Mouse (Mus musculus): Measurements from ENCODE around the gene Ccm2l. TPM values are rescaled to one million over a fixed set of nuclear protein-coding genes. Genes with fewer than 3 reads are reported as not detected.

Ccm2l gene
- polyA plus RNA-seq (2014; fragmentation: Nextera tagmentation; extraction: Ambion mirVana), result 1.3 and 1.7 TPM in 2 replicates

DNA sequence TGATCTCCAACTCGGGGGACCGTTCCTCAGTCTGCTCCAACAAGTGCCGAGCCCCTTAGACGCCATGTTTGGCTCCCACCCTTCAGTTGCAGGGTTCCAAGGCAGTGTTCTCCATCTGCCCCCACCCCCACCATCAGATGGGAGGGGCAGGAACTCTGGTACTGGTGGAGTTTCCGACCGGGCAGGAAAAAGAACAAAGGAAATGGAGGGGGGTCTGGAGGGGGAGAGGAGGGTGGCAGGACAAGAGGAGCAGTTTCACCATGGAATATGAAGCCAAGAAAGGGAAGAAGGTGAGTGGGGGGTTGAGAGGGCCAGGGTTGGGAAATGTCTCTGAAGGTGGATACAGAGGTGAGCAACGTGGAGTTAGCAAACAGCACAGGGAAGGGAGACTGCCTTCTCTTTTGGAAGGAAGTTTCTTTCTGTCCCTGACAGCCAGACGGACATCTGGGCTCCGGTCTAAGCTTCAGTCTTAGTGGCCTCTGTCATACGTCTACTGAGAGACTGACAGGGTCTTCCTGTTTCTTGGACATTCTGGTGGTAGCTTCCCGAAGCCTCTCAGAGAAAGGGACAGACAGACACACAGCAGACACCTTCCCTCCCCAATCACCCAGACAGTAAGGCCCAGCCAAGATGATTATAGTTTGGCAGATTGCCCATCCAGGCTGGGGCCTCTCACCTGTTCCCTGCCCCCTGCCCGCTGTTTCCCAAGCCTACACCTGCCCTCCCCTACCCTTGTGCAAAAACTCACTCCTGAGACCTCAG, at the start of gene Ccm2l:
Gene Ccm2l (plus strand): TSS at position 209 of the 762 bp plus-strand sequence.
- H3K9me3 ChIP-seq (replicated peaks; ENCODE audit: control insufficient read depth, low read length), result no peaks in the 10 kb centered on the region
- H3K4me2 ChIP-seq (ENCODE audit: low read depth, low read length), result no peak within 1 kb of the TSS
- no peak within 1 kb of the TSS; the same call in 1 of the 2 replicates for H3K27ac ChIP-seq (replicated peaks; ENCODE audit: low read depth, low read length)
- peaks cover 13% of the 10 kb centered on the region for H3K27me3 ChIP-seq (ENCODE audit: control insufficient read depth, insufficient read depth, low read length)
- DNase-seq (ENCODE audit: low spot score) (no peak), ATAC-seq (replicated peaks; ENCODE audit: insufficient number of reproducible peaks, low FRiP score, low TSS enrichment, low read depth) (no peak)
- WGBS, result 44% methylated on average over 12 of the region's 12 CpGs
- H3K4me1 ChIP-seq (ENCODE audit: control insufficient read depth, insufficient read depth, low read length), result no peaks in the 10 kb centered on the region
- no peak within 1 kb of the TSS for H3K4me3 ChIP-seq (ENCODE audit: low read depth, low read length)
- no peaks in the 10 kb centered on the region for H3K36me3 ChIP-seq (replicated peaks; ENCODE audit: control insufficient read depth, insufficient read depth, low read depth, low read length)
- no peak within 1 kb of the TSS for H3K9ac ChIP-seq (replicated peaks; ENCODE audit: low read length)

DNA sequence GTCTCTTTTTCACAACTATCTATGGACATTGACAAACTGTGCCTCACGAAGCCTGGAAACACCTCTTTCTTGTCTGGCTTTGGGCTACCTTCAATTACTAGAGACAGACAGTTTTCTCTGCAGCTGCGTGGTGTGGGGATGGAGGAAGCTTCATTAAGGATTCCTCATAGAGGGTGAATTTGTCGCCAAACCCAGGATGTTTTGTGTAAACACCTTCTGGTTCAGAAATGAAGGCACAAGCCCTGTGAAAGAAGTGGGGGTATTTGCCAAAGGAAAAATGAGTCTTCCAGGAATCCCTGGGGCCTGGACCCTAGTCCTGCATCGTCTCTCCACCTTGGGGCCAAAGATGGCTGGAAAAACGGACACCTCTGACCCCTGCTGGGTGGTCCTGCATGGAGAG, 49.0 kb upstream of the Ccm2l start:
- no peaks in the 10 kb centered on the region; the same call in 1 of the 2 replicates for H3K36me3 ChIP-seq (replicated peaks; ENCODE audit: control insufficient read depth, insufficient read depth, low read depth, low read length)

GRCm38 (mm10) chr2:153019355-153019754, 46.4 kb upstream of the Ccm2l start:
- H3K4me1 ChIP-seq (ENCODE audit: control insufficient read depth, insufficient read depth, low read length), result no peaks in the 10 kb centered on the region; the same call in 1 of the 2 replicates
- WGBS, result 88% methylated on average over 3 of the region's 3 CpGs
- H3K27me3 ChIP-seq (ENCODE audit: control insufficient read depth, insufficient read depth, low read length), result no peaks in the 10 kb centered on the region
- ATAC-seq (replicated peaks; ENCODE audit: insufficient number of reproducible peaks, low FRiP score, low TSS enrichment, low read depth) (no peak), DNase-seq (ENCODE audit: low spot score) (no peak)
- no peak overlapping the region for H3K4me2 ChIP-seq (ENCODE audit: low read depth, low read length)
- H3K9me3 ChIP-seq (replicated peaks; ENCODE audit: control insufficient read depth, low read length), result no peaks in the 10 kb centered on the region
- no peak overlapping the region for H3K9ac ChIP-seq (replicated peaks; ENCODE audit: low read length)
- no peak overlapping the region for H3K27ac ChIP-seq (replicated peaks; ENCODE audit: low read depth, low read length)
- no peak overlapping the region for H3K4me3 ChIP-seq (ENCODE audit: low read depth, low read length)
- H3K36me3 ChIP-seq (replicated peaks; ENCODE audit: control insufficient read depth, insufficient read depth, low read depth, low read length), result no peaks in the 10 kb centered on the region

More for the DNA sequence above, 49.0 kb upstream of the Ccm2l start:
- no peaks in the 10 kb centered on the region for H3K9me3 ChIP-seq (replicated peaks; ENCODE audit: control insufficient read depth, low read length)
- no peak overlapping the region for H3K9ac ChIP-seq (replicated peaks; ENCODE audit: low read length)
- H3K27me3 ChIP-seq (ENCODE audit: control insufficient read depth, insufficient read depth, low read length), result no peaks in the 10 kb centered on the region
- WGBS, result 46% methylated on average over 5 of the region's 5 CpGs
- H3K27ac ChIP-seq (replicated peaks; ENCODE audit: low read depth, low read length), result no peak overlapping the region
- peaks cover 3% of the 10 kb centered on the region; the same call in 1 of the 2 replicates for H3K4me1 ChIP-seq (ENCODE audit: control insufficient read depth, insufficient read depth, low read length)
- no peak for ATAC-seq (replicated peaks; ENCODE audit: insufficient number of reproducible peaks, low FRiP score, low TSS enrichment, low read depth)
- no peak overlapping the region for H3K4me3 ChIP-seq (ENCODE audit: low read depth, low read length)
- DNase-seq (ENCODE audit: low spot score), result no peak
- H3K4me2 ChIP-seq (ENCODE audit: low read depth, low read length), result no peak overlapping the region

DNA sequence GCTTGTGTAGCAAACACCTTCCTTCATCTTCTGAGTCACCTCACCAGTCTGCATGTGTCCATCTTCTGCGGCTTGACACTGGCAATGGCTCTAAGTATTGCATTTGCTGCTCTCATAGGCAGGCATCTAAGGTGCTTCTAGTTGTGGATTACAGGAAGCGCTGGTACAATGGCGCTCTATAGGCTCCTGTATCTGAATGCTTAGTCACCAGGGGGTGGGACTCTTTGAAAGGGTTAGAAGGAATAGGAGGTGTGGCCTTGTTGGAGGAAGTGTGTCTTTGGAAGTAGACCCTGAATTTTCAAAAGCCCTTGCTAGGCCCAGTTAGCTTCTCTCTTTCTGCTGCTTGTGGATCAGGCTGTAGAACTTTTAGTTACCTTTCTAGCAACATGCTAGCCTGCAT, 44.6 kb upstream of the Ccm2l start:
- Histone ChIP-seq H3K9me3 (replicated peaks; ENCODE audit: control insufficient read depth, low read length) (no peaks in the 10 kb centered on the region), H3K9ac (replicated peaks; ENCODE audit: low read length) (no peak overlapping the region), H3K4me3 (ENCODE audit: low read depth, low read length) (no peak overlapping the region), H3K27ac (replicated peaks; ENCODE audit: low read depth, low read length) (no peak overlapping the region), H3K4me1 (ENCODE audit: control insufficient read depth, insufficient read depth, low read length) (no peaks in the 10 kb centered on the region), H3K4me2 (ENCODE audit: low read depth, low read length) (no peak overlapping the region), H3K36me3 (replicated peaks; ENCODE audit: control insufficient read depth, insufficient read depth, low read depth, low read length) (no peaks in the 10 kb centered on the region), H3K27me3 (ENCODE audit: control insufficient read depth, insufficient read depth, low read length) (no peaks in the 10 kb centered on the region)
- DNase-seq (ENCODE audit: low spot score), result no peak
- no peak for ATAC-seq (replicated peaks; ENCODE audit: insufficient number of reproducible peaks, low FRiP score, low TSS enrichment, low read depth)
- 62% methylated on average over 3 of the region's 3 CpGs for whole genome bisulfite sequencing

- no peak overlapping the region for H3K4me3 ChIP-seq (ENCODE audit: low read depth, low read length)
Observed at GRCm38 (mm10) chr2:153022855-153023254, 42.9 kb upstream of the Ccm2l start.

DNA sequence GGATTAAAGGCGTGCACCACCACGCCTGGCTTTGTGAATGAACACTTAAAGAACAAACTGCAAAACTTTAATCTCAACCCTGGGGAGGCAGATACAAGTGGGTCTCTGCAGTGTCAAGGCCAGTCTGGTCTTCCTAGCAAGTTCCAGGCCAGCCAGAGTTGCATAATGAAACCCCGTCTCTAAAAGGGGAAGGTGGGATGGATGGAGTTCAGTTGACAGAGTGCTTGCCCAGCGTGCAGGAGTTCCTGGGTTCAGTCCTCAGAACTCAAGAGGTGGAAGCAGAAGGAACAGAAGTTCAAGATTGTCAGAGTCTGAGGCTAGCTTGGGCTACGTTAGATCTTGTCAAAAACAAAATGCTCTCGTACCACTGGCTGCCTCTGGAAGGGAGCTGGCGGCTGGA, 39.7 kb upstream of the Ccm2l start:
- DNase-seq (ENCODE audit: low spot score) (no peak), ATAC-seq (replicated peaks; ENCODE audit: insufficient number of reproducible peaks, low FRiP score, low TSS enrichment, low read depth) (no peak)
- Histone ChIP-seq H3K4me2 (ENCODE audit: low read depth, low read length) (no peak overlapping the region), H3K9me3 (replicated peaks; ENCODE audit: control insufficient read depth, low read length) (no peaks in the 10 kb centered on the region), H3K4me1 (ENCODE audit: control insufficient read depth, insufficient read depth, low read length) (no peaks in the 10 kb centered on the region), H3K27ac (replicated peaks; ENCODE audit: low read depth, low read length) (no peak overlapping the region), H3K4me3 (ENCODE audit: low read depth, low read length) (no peak overlapping the region), H3K36me3 (replicated peaks; ENCODE audit: control insufficient read depth, insufficient read depth, low read depth, low read length) (no peaks in the 10 kb centered on the region), H3K9ac (replicated peaks; ENCODE audit: low read length) (no peak overlapping the region), H3K27me3 (ENCODE audit: control insufficient read depth, insufficient read depth, low read length) (peaks cover 10% of the 10 kb centered on the region)
- WGBS, result 82% methylated on average over 7 of the region's 7 CpGs

More at GRCm38 (mm10) chr2:153022855-153023254, 42.9 kb upstream of the Ccm2l start:
- H3K36me3 ChIP-seq (replicated peaks; ENCODE audit: control insufficient read depth, insufficient read depth, low read depth, low read length), result no peaks in the 10 kb centered on the region
- H3K9ac ChIP-seq (replicated peaks; ENCODE audit: low read length), result no peak overlapping the region
- H3K27ac ChIP-seq (replicated peaks; ENCODE audit: low read depth, low read length), result no peak overlapping the region
- no peaks in the 10 kb centered on the region for H3K9me3 ChIP-seq (replicated peaks; ENCODE audit: control insufficient read depth, low read length)
- WGBS, result 64% methylated on average over 4 of the region's 4 CpGs
- no peaks in the 10 kb centered on the region for H3K27me3 ChIP-seq (ENCODE audit: control insufficient read depth, insufficient read depth, low read length)
- no peaks in the 10 kb centered on the region for H3K4me1 ChIP-seq (ENCODE audit: control insufficient read depth, insufficient read depth, low read length)
- no peak for ATAC-seq (replicated peaks; ENCODE audit: insufficient number of reproducible peaks, low FRiP score, low TSS enrichment, low read depth)
- no peak for DNase-seq (ENCODE audit: low spot score)
- H3K4me2 ChIP-seq (ENCODE audit: low read depth, low read length), result no peak overlapping the region

- no peak for ATAC-seq (replicated peaks; ENCODE audit: insufficient number of reproducible peaks, low FRiP score, low TSS enrichment, low read depth)
- WGBS, result 61% methylated on average over 4 of the region's 4 CpGs
Observed at GRCm38 (mm10) chr2:153027501-153027900, 38.3 kb upstream of the Ccm2l start.

DNA sequence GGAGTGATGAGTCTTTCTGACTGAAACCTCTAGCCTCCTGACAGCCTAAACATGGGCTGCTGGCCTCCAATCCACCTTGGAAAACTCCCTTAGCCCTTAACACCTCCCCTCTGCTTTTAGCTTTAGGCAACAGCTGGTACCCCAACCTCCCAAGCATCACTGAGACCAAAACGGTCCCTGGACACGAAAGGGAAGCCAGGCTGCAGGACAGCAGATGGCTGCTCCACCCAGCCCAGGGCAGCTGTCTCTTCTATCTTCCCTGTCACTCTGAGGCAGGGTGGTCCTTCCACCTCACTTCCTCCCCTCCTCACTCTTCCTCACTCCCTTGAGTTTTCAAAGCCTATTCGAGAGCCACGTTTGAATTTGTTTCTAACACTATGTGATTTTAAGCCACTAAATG, 35.3 kb upstream of the Ccm2l start:
- Histone ChIP-seq H3K9me3 (replicated peaks; ENCODE audit: control insufficient read depth, low read length) (no peaks in the 10 kb centered on the region), H3K4me2 (ENCODE audit: low read depth, low read length) (no peak overlapping the region), H3K27me3 (ENCODE audit: control insufficient read depth, insufficient read depth, low read length) (peaks cover 33% of the 10 kb centered on the region), H3K4me3 (ENCODE audit: low read depth, low read length) (no peak overlapping the region), H3K27ac (replicated peaks; ENCODE audit: low read depth, low read length) (no peak overlapping the region), H3K36me3 (replicated peaks; ENCODE audit: control insufficient read depth, insufficient read depth, low read depth, low read length) (no peaks in the 10 kb centered on the region), H3K4me1 (ENCODE audit: control insufficient read depth, insufficient read depth, low read length) (no peaks in the 10 kb centered on the region), H3K9ac (replicated peaks; ENCODE audit: low read length) (no peak overlapping the region)
- 34% methylated on average over 4 of the region's 4 CpGs for WGBS
- ATAC-seq (replicated peaks; ENCODE audit: insufficient number of reproducible peaks, low FRiP score, low TSS enrichment, low read depth), result no peak; the same call in 1 of the 2 replicates
- no peak for DNase-seq (ENCODE audit: low spot score)

More at GRCm38 (mm10) chr2:153027501-153027900, 38.3 kb upstream of the Ccm2l start:
- Histone ChIP-seq H3K27ac (replicated peaks; ENCODE audit: low read depth, low read length) (no peak overlapping the region), H3K36me3 (replicated peaks; ENCODE audit: control insufficient read depth, insufficient read depth, low read depth, low read length) (no peaks in the 10 kb centered on the region), H3K4me1 (ENCODE audit: control insufficient read depth, insufficient read depth, low read length) (no peaks in the 10 kb centered on the region), H3K4me2 (ENCODE audit: low read depth, low read length) (no peak overlapping the region), H3K9ac (replicated peaks; ENCODE audit: low read length) (no peak overlapping the region), H3K4me3 (ENCODE audit: low read depth, low read length) (no peak overlapping the region), H3K27me3 (ENCODE audit: control insufficient read depth, insufficient read depth, low read length) (peaks cover 23% of the 10 kb centered on the region), H3K9me3 (replicated peaks; ENCODE audit: control insufficient read depth, low read length) (no peaks in the 10 kb centered on the region)
- DNase-seq (ENCODE audit: low spot score), result no peak

Data from embryonic facial prominence, embryonic 11.5 days (tissue).